ENCODE assay signal across 8 mouse cellular contexts in genomic region chr17:80017389-80017788, GRCm38 (mm10). TPM values are rescaled to one million over a fixed set of nuclear protein-coding genes. Genes with fewer than 3 reads are reported as not detected.
A peak's percentile ranks its signal among the peaks of the same experiment; 100 is the strongest.
DNase-seq lines count a peak whose midpoint lies in the region; ATAC-seq and TF ChIP-seq lines count a peak whose summit lies in the region.

No protein-coding gene starts in this region.

- ATAC-seq in embryonic facial prominence, embryonic 11.5 days (replicated peaks; ENCODE audit: insufficient number of reproducible peaks, low FRiP score, low TSS enrichment, low read depth), result no peak

- no peak overlapping the region for H3K4me2 ChIP-seq in embryonic facial prominence, embryonic 11.5 days (ENCODE audit: low read depth, low read length)

- H3K27me3 ChIP-seq in embryonic facial prominence, embryonic 11.5 days (ENCODE audit: control insufficient read depth, insufficient read depth, low read length), result no peaks in the 10 kb centered on the region

- TF ChIP-seq POLR2A in bone marrow, adult 2 months (IDR thresholded peaks at IDR 0.05; ENCODE audit: borderline replicate concordance, control insufficient read depth, low read depth, low read length), result no peak

- H3K9me3 ChIP-seq in embryonic facial prominence, embryonic 11.5 days (replicated peaks; ENCODE audit: control insufficient read depth, low read length), result no peaks in the 10 kb centered on the region

- H3K36me3 ChIP-seq in embryonic facial prominence, embryonic 11.5 days (replicated peaks; ENCODE audit: control insufficient read depth, insufficient read depth, low read depth, low read length), result no peaks in the 10 kb centered on the region

- no peak overlapping the region for H3K27ac ChIP-seq in bone marrow, adult 2 months (ENCODE audit: control insufficient read depth, insufficient read depth, low read depth, low read length, poor library complexity)
- H3K27ac ChIP-seq in embryonic facial prominence, embryonic 11.5 days (replicated peaks; ENCODE audit: low read depth, low read length), result no peak overlapping the region

- no peaks in the 10 kb centered on the region; the same call in 1 of the 2 replicates for H3K4me1 ChIP-seq in bone marrow, adult 2 months (ENCODE audit: control insufficient read depth, insufficient read depth, low read length)
- H3K4me1 ChIP-seq in embryonic facial prominence, embryonic 11.5 days (ENCODE audit: control insufficient read depth, insufficient read depth, low read length), result no peaks in the 10 kb centered on the region

- H3K9ac ChIP-seq in embryonic facial prominence, embryonic 11.5 days (replicated peaks; ENCODE audit: low read length), result no peak overlapping the region

- peak; percentile 64 for TF ChIP-seq CTCF in bone marrow, adult 2 months (IDR thresholded peaks at IDR 0.05; ENCODE audit: control insufficient read depth, insufficient read depth, low read length)

- DNase-seq in gastrocnemius, adult 18-20 months (ENCODE audit: low spot score), result peak; percentile 47
- DNase-seq in gastrocnemius, postnatal 25 days, result no peak
- DNase-seq in B cell, adult 2 months, result peak; percentile 61 to 64
- DNase-seq in embryonic facial prominence, embryonic 11.5 days (ENCODE audit: low spot score), result peak; percentile 59
- peak; percentile 57 to 76 for DNase-seq in kidney, postnatal 25 days
- DNase-seq in lung, adult 18-20 months, result peak; percentile 54
- peak; percentile 67 for DNase-seq in right cerebral cortex, postnatal 4 days

- 49% methylated on average over 12 of the region's 12 CpGs for WGBS in bone marrow, adult 2 months
- 52% methylated on average over 12 of the region's 12 CpGs for WGBS in embryonic facial prominence, embryonic 11.5 days

- no peak overlapping the region for H3K4me3 ChIP-seq in bone marrow, adult 2 months (replicated peaks; ENCODE audit: control insufficient read depth, low read depth, low read length)
- H3K4me3 ChIP-seq in embryonic facial prominence, embryonic 11.5 days (ENCODE audit: low read depth, low read length), result no peak overlapping the region

RNA-seq across cellular contexts. Expression of gene Hnrnpll, which starts 44.7 kb away (rescaled TPM):
- 10 to 100 TPM; 15.0 to 15.3 TPM for total RNA-seq in gastrocnemius, adult 18-20 months (2021)
- total RNA-seq in gastrocnemius, postnatal 25 days (2021), result 10 to 100 TPM; 13.7 to 14.6 TPM
- 21.7 and 21.8 TPM in 2 replicates for polyA plus RNA-seq in bone marrow, adult 2 months (2011; ENCODE audit: insufficient read depth, insufficient read length, low replicate concordance, missing spikeins)
- 114 and 127 TPM in 2 replicates for polyA plus RNA-seq in embryonic facial prominence, embryonic 11.5 days (2014; fragmentation: Nextera tagmentation; extraction: Ambion mirVana)
